Mouse (Mus musculus) cerebellum, adult 18-20 months (tissue): ENCODE data around the gene Vamp8.

Experiments
- DNase-seq, 2 experiments: peaks; one replicate each; pipeline ENCODE4 v3.0.0; 2021

Vamp8 gene

DNA sequence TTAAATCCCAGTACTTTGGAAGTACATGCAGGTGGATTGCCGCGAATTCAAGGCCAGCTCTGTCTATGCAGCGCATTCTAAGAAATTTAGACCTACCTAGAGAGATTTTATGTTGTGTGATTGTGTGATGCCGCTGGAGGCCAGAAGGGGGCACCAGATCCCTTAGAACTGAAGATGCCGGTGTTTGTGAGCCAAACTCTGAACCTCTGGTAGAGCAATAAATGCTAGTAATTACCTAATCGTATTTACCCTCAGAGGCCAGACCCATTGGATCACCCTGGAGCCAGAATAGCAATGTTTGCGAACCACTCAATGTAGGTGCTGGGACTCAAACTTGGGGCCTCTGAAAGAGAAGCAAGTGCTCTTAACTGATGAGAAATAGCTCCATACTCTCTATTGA is 11.4 kb upstream of the Vamp8 start:
- DNase-seq, result peak; percentile 71 to 80

DNA sequence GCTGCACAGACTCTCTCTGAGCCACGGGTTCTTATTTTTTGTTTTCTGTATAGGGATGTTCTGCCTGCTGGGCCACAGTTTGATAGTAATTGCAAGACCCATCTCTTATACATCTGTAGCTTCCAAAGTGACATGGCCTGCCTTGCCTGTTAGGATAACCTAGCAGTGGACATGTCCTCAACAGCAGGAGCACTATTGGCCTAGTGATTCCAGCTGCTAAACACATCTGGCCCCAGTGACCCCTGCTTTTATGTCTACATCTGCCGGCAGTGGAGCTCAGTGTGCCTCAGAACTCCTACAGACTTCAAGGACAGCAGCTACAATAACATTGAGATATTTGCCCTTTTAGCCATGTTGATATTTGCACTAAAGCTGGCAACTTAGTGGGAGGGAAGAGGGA is 9.5 kb upstream of the Vamp8 start:
- DNase-seq, result no peak

DNA sequence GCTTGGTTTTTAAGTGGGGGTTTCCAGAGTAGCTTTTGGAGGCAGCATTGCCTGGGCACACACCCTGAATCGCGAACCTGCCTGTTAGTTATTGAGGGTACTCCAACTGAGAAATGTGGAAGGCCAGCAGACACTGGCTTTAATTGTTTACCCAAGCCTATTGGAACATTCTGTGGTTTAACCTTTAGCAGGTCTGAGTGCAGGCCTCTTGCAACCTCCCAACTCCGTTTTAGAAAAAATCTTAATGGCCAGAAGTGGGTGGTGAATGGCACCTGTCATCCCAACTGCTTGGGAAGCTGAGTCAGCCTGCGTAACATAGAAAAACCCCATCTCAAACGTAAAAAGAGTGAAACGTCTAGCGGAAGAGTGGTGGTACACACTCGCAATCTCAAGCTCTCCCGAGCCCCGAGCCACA is 6.3 kb upstream of the Vamp8 start:
- no peak for DNase-seq

DNA sequence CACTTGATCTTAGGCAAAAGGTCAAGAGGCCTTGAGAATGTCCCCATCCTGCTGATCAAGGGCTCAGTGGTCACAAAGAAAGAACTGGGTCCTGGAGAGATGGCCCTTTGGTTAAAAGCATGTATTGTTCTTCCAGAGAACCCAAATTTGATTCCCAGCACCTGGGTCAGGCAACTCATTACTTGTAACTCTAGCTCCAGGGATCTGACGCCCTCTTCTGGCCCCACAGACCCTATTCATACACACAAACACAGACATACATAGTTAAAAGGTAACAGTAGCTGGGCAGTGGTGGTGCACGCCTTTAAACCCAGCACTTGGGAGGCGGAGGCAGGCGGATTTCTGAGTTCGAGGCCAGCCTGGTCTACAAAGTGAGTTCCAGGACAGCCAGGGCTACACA is 1.8 kb upstream of the Vamp8 start:
- DNase-seq, result no peak

DNA sequence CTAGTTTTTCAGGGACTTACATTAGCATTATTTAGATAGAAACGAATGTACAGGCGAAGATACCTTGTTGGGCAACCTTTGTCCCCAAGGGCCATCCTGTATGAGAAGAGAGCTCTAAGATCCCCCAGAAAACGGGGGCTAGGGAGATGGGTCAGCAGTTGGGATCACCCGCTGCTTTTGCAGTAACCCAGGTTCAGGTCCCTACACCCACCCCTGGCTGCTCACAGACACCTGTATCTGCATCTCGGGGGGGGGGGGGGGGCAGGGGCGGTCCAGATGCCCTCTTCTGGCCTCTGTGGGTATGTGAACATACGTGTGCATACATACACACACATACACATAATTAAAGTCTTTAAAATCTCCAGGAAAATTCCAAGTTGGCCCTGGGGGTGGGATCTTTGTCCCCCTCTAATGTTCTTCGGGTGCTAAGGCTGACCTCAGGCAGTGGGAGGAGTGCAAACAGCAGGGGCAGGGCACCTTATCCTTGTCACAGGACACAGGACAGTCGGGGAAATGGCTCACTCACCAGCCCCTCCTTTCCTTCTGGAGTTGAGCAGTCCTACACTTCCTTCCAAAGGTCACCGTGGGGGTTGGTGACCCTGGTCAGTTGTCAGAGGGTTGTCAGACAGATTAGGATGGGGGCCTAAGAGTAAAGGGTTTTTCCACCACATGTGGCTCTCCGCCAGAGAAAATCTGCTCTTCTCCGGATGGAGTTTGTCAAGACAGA is 455 bp upstream of the Vamp8 start:
- DNase-seq, result peak in 1 of 2 experiments; percentile 10

DNA sequence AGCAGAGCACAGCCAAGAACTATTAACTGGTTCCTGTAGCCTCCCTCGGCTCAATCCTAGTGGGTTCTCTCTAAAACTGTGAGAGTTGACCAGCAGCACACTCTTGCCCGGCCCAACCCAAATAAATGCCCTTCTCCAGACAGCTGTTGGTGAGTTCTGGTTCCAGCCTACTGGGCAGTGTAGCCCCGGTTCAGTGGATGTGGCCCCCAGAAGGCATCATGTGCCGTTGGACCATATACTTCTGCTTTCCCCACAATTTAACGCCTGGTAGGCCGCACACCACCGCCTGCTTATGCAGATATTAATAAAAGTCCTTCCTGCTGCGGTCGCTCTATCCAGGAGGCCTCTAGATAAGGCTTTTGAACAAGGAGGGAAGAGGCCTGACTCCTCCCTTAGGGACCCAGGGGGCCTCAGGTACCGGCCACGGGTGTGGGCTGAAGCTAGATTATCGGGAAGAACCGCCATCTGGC is 997 bp downstream of the Vamp8 start:
- no peak for DNase-seq

DNA sequence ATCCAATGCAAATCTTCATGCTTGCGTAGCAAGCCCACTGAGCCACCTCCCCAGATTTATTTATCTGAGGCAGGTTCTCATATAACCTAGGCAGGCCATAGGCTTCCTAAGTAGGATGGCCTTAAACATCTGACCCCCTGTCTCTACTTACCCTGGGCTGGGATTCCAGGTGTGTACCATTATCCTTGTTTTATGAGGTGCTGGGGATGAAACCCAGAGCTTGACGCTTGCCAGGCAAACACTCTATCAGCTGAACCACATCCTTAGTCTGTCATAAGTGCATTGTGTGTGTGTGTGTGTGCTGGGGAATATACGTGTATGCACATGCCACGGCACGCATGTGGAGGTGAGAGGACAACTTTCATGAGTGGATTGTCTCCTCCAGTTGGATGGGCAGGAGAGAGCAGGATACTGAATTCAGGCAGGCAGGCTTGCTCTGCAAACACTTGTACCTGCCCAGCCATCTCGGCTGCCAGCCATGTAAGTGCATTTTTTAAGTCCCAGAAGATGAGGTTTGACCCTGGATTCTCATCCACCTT is 1.6 kb downstream of the Vamp8 start:
- DNase-seq, result no peak

DNA sequence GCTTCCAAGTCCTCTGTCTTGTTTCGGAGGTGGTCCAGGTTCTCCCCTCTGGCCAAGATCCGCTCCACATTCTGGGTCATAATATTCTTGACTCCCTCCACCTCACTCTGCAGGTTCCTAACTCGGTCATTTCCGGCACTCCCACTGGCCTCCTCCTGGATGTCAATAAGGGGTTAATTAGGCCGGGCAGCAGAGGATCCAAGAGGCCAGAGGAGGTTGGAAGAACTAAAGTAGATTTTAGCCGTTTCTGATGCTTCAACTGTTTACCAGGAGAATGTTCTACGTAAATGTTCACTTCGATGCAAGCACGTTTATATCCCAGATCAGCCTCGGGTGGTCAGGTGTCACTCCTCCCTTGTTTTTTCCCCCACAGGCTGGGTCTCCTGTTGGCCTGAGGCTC is 2.2 kb downstream of the Vamp8 start:
- no peak for DNase-seq

DNA sequence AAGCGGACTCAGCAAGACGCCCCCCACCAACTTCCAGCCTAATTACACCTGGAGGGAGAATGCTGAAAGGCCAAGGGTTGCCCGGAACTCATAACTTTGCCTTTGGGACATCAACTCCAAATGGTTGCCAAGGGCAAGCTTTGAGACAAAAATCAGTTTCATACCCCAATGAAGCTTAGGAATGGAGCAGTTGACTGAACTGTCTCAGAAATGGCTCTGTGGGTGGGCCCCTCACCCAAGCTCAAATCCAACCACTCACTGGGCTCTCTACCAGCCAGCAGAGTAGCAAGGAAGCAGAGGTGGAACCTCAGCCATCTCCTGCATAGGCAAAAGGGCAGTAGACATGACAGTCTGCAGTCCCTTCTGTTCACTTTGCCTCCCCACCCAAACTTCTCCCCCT is 2.7 kb downstream of the Vamp8 start:
- no peak for DNase-seq

DNA sequence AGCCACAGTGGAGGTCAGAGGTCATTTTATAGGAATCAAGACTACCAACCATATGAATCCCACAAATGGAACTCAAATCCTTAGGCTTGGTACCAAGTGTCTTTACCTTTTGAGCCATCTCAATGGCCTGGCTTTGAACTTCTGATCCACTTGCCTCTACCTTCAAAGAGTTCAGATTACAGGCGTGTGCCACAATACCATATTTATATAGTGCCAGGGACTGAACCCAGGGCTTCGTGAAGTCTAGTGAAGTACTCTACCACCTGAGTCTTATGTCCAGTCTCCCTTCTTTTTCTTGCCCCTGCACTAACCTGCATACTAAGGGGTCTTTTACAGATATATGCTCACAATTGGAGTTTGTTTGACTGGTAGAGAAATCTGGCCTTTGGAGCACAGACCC is 3.9 kb downstream of the Vamp8 start:
- DNase-seq, result no peak

DNA sequence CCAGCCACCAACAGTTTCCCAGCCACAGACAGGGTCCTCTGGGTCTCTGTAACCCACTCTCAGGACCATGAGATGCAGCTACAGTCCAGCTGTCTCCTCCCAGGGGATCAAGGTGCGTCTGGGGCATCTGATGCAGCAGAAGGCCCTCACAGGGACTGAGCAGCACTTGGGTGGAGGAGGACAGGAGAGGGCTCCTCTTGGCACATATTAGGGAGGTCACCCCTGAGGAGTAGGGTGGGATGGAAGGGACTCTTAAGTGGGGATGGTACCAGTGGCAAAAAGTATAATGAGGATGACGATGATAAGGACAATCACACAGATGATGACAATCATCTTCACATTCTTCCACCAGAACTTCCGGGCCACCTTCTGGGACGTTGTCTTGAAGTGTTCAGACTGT is 5.2 kb downstream of the Vamp8 start:
- no peak for DNase-seq

DNA sequence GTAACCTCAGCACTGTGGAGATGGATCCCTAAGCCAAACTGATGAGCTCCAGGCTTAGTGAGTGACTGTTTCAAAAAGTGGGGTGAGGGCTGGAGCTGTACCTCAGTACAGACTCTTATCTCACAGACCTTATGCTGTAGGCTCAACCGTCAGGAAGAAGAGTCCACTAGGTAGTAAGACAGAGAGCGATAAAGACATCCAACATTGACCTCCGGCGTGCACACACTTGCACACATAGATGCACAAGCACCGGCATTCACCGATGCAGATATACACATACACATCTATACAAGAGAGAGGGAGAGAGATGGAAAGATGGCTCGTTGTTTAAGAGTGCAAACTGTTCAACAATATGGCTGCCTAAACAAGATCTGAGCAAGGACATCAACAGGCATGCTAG is 6.6 kb downstream of the Vamp8 start:
- DNase-seq, result no peak

DNA sequence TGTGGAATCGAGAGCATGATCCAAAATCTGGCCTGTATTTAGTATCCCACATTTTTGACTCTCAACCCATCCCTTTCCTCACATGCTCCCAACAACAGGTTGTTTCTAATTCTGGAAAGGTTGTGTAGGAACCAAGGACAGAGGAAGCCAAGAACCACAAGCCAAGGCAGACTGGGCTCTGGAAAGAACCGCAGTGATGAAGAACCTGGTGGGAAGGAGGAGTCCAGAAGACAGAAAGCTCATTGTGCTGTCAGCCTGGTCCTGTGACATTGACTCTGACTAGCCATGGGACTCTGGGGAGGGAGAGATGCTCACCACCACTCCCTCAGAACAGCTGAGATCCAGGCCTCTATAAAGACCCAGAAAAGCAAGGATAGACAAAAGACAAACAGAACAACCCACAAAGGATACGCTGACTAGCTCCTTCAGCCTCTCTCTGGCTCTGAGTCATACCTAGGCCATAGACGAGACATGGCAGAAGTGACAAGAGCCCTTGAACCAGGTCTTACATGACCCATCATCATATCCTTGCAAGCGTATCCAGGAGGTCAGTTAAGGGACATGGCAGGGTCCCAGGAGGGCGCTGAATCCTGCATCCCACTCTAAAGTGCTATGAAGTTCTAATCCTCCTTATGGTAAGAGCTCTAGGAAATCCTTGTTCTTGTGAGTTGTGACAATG is 7.2 kb downstream of the Vamp8 start:
- DNase-seq, result no peak

DNA sequence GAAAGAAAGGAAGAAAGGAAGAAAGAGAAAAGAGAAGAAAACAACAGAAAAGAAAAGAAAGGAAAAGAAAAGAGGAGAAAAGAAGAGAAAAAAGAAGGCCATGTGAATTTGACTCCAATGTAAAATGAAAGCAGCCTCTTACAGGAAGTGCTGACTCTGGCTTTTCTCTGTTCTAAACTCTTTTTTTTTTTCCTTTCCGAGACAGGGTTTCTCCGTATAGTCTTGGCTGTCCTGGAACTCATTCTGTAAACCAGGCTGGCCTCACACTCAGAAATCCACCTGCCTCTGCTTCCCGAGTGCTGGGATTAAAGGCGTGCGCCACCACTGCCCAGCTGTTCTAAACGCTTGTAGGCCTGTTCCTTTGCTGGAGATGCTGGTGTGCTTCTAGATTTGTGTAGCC is 8.0 kb downstream of the Vamp8 start:
- DNase-seq, result no peak

DNA sequence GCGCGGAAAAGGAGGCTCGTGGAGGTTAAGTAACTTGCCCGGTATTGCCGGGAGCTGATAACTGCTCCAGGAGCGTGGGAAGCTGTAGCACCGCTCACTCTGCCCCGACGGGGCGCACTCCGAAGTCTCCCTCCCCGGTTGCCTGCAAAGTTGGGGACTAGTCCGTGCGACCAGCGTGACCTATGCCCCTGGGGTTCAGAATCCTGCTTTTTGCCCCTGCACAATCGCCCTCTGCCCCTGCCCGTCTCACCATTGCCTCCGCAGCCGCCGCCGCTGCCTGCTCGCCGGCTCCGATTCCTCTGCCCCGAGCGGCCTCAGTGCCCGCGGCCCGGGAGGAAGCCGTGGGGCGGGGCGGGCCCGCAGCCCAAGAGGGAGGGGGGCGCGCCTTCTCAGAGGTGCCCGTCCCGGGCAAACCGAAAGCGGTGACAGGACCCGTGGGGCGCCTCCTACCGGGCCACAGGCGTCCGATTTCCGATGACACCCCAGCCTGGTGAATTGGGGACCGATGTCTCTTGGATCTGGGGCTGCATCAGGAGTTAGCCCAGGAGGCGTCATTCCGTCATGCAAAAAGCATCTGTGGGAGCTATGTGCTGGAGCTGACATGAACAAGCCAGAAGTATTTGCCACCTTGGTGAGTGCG is 10.3 kb downstream of the Vamp8 start, which contains the start of gene Vamp5:
Gene Vamp5 (minus strand): TSS at position 338 of the 640 bp plus-strand sequence.
- DNase-seq, result peak; percentile 42

DNA sequence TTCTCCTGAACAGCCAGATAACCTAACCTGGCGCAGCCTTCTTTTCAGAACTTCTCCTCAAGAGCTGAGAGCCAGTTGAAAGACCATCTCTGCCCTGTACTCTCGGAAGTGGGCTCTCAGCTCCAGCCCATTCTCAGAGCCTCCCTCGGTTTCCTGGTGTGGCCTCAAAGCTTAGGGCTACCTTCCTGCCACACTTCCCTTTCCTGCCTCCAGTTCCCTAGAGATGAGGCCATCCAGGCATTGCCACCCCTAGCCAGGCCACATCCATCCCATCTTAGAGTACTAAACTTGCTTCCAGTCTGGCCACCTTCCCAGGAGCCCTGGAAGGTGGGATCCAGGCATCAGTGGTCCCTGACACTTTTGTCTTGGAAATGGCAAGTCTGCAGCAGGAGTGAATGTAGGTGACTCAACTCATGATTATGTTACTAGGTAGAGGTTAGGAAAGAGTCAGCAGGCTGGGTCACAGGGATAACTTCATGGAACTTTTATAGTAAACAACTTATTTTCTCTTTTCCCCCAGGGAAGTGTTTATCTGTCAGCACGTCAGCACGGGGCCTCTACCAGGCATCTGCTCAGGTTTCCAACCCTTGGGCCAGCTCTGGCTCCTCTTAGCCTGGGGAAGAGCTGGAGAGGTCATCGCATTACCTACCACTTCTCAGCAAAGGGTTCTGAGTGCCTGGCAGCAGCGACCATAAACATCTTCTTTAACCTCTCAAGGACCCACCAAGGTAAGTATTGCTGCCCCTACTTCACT is 10.9 kb downstream of the Vamp8 start:
- DNase-seq, result no peak

DNA sequence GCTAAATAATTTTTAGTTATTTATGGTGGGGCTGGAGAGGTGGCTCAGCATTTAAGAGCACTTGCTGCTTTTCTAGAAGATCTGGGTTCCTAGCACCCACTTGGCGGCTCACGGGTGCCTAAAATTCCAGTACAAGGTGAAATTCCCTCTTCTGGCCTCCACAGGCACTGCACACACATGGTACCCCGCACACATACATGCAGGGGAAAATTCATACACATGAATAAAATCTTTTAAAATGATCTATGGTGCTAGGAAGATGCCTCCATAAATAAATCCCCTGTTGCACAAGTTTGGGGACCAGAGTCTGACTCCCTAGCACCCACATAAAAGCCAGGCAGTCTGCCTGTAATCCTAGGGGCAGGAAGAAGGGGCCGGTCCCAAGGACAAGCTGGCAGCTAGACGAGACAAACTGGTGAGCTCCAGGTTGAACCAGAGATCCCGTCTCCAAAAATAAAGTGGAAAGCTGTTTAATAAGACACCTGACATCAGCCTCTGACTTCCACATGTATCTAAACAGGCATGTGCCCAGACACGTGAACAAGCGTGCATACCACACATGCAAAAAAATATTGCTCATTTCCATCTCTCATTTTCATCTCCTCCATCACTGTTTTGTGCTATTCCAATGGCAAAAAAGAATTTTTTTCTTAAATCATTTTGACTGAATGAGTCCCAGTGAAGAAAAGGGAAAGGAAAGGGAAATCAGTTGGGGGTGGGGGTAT is 11.8 kb downstream of the Vamp8 start:
- DNase-seq, result no peak

DNA sequence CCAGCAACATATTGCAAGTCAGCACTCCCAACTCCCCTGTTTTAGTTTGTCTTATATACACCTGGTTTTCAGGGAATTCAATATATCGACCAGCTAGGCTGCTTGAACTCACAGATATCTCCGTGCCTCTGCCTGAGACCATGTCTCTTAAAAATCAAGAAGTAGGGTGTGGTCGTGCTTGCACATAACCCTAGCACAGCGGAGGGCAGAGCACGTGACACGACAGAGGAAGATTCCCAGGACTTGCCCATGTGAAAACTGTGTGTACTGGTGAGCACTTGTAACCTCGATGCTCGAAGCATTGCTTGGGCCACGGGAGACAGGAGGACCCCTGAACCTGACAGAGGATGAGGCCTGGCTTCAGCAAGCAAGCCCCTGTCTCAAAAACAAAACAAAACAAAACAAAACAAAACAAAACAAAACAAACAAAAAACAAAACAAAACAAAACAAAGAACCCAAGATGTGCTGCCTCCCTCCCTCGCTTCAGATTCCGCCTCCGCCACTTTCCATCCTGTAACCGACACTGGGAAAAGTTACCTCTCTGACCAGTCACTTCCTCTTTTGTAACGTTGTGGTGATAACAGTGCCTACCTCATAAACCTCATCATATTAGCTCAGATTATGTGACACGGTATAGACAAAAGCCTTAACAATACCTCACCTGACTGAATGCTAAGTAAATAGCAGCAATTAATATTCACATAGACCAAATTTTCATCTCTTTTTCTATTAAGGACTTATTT is 15.5 kb downstream of the Vamp8 start:
- no peak for DNase-seq

DNA sequence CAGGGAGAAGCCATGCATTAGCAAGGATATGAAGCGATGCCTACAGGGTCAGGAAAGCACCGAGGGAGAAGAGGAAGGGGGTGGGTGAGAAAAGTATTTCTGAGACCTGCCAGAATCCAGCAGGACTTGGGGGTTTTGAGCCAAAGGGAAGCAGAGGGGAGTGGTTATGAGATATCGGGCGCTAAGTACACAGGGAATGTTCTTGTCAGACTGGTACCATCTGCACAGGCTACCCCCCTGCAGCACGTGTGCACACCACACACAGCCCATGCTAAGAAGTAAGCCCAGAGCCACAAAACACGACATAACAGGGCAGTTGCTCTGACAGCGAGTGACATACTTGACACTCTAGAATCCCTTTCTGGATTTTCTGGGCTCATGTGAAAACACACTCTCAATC is 16.3 kb downstream of the Vamp8 start:
- DNase-seq, result no peak

DNA sequence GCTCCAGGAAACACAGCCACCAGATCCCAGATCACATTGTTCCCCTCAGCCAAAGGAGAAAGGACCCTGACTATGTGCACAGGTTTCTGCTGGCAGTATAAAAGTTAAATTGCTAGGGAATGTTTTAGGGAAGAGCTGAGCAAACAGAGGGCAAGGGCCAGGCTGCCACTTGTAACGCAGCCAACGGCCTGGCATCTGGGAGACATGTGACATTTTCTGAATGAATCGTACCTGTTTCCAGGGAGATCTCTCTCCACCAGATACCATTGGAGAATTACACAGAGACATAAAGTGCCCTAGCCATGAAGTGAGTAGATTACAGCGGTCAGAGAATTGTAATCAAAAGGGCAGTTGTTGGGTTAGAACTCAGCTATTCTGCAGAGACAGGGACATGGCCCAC is 17.3 kb downstream of the Vamp8 start:
- no peak for DNase-seq

DNA sequence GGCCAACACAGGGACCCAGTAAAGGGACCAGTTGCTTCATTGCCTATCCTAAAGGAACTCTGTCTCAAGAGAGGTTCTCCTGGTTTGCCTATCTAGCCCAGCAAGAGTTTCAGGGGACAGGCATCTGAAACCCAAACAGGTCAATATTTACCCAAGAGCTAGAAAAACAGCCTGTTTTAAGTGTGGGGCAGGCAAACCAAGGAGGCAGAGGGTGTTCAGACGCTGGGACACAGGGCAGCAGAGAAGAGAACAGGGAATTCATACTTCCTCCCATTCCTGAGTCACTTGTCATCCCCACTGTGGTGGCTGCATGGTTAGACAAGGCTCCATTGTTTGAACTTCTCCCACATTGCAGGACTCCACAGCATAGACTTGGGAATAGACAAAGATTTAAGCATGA is 18.9 kb downstream of the Vamp8 start:
- DNase-seq, result no peak

DNA sequence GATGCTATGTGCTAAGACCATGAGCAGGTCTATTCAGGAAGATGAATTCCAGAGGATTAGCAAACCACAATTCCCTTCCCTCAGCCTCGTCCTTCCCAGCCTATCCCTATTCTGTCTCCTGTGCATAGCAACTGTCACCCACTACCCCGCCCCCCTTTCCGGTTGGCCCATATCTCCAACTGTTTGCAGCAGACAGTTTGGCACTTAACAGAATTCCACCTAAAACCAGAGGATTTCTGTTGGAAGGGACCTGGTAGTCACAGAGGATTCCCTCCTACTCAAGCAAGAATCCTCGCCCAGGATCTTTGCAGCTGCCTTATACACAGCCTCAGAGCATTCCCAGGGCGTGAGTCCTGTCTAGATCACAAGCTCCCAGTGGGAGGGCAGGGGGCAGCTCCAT is 19.4 kb downstream of the Vamp8 start:
- no peak for DNase-seq
